Mouse (Mus musculus) ES-E14 (cell line): Measurements from ENCODE around the gene Gm17018. TPM values are rescaled to one million over a fixed set of nuclear protein-coding genes. Genes with fewer than 3 reads are reported as not detected.

ENCODE experiments used
- DNase-seq: peaks from one replicate; pipeline ENCODE4 v3.0.0-alpha.2; 2013; ENCODE audit warnings: low read depth, low spot score
- H3K27ac ChIP-seq: 2 replicates; pipeline ENCODE4 v1.5.1; 2012; ENCODE audit warnings: low read depth, mild to moderate bottlenecking, low read length, moderate library complexity, mixed read lengths; ENCODE audit not compliant: poor library complexity, insufficient read depth, severe bottlenecking
- H3K36me3 ChIP-seq: 2 replicates; pipeline ENCODE4 v1.6.1; 2012; ENCODE audit warnings: mild to moderate bottlenecking, low read length, moderate library complexity, mixed read lengths; ENCODE audit not compliant: control insufficient read depth, poor library complexity, insufficient read depth, severe bottlenecking
- H3K4me1 ChIP-seq, 2 experiments: fragments of 150-350 bp in 1 of 2; sonication (generic) in 1 of 2; 2 replicates each; pipeline ENCODE4 v1.6.1; 2012; ENCODE audit warnings: low read length in 2 of 2, mild to moderate bottlenecking in 1 of 2, mixed read lengths in 1 of 2; ENCODE audit not compliant: control insufficient read depth in 2 of 2, insufficient read depth in 2 of 2, poor library complexity in 1 of 2
- H3K4me3 ChIP-seq, 2 experiments: fragments of 150-350 bp in 1 of 2; sonication (generic) in 1 of 2; 2 replicates each; pipeline ENCODE4 v1.5.1; 2012; ENCODE audit warnings: low read length in 2 of 2, low read depth in 1 of 2, mild to moderate bottlenecking in 1 of 2, mixed read lengths in 1 of 2; ENCODE audit not compliant: insufficient read depth in 1 of 2, poor library complexity in 1 of 2, severe bottlenecking in 1 of 2
- H3K9ac ChIP-seq: 2 replicates; pipeline ENCODE4 v1.6.1; 2012; ENCODE audit warnings: low read depth, mild to moderate bottlenecking, low read length, mixed read lengths; ENCODE audit not compliant: poor library complexity, insufficient read depth, severe bottlenecking
- H3K9me3 ChIP-seq: fragments of 150-350 bp; sonication (generic); 2 replicates; pipeline ENCODE4 v1.6.1; 2012; ENCODE audit warnings: low read depth, mild to moderate bottlenecking, low read length; ENCODE audit not compliant: control insufficient read depth, insufficient read depth
- CHD2 ChIP-seq: IDR thresholded peaks from 2 replicates; pipeline ENCODE4 v1.6.1; 2014; ENCODE audit warnings: mild to moderate bottlenecking, low read depth, low read length, inconsistent platforms
- HCFC1 ChIP-seq: IDR thresholded peaks from 2 replicates; pipeline ENCODE4 v1.6.1; 2012; ENCODE audit warnings: low read length, inconsistent platforms, borderline replicate concordance; ENCODE audit not compliant: insufficient read depth
- MAFK ChIP-seq: IDR thresholded peaks from 2 replicates; pipeline ENCODE4 v1.6.1; 2014; ENCODE audit warnings: mild to moderate bottlenecking, low read depth, low read length, inconsistent platforms; ENCODE audit not compliant: insufficient read depth
- ZC3H11A ChIP-seq: IDR thresholded peaks from 2 replicates; pipeline ENCODE4 v1.6.1; 2012; ENCODE audit warnings: low read depth, mild to moderate bottlenecking, inconsistent platforms, low read length, borderline replicate concordance
- ZNF384 ChIP-seq: IDR thresholded peaks from 2 replicates; pipeline ENCODE4 v1.6.1; 2012; ENCODE audit warnings: low read depth, low read length, inconsistent platforms
- in situ Hi-C, 2 experiments: fragments of 600-800 bp; cut with MboI; formaldehyde crosslinking; loops; one replicate each; pipeline ENCODE4 v1.15.1; 2025; ENCODE audit warnings: low sequenced_read_pairs in 2 of 2, inconsistent platforms in 1 of 2; ENCODE audit not compliant: unreplicated experiment in 2 of 2
- total RNA-seq: library from RNA; depleted of rRNA; stranded (reverse); fragments of 300-350 nt; gene quantifications from 2 replicates; pipeline ENCODE4 v1.2.3, GENCODE M21; 2012

The Gm17018 gene
- total RNA-seq, 1 experiment, result 15.0 TPM

DNA sequence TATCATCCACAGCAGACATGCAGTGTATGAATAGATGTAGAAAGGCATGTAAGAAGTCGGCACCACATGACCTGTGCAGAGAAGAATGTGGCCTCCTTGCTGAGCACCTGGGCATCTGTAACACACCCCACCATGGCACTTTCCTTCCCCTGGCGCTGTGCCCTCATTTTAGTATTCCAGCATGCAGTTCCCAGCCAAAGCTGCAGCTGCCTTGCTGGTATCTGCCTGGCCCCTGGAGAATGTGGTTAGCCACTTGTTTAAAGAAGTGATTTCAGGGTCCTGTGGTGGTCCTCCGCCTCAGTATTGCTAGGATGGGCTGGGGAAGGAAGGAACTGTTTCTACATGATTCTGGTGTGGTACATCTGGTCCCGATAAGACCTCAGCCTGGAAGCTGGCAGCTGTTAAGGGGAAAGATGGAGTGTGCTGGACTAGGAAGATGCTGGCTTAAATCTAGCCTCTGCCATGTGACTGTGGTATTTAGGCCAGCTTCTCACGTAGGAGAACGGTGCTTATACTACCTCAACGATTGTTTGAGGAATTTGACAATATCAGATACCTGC is 14.0 kb downstream of the Gm17018 start:
- no peak for DNase-seq
- Histone ChIP-seq H3K36me3 (peaks cover 10% of the 10 kb centered on the region; the same call in 1 of the 2 replicates), H3K4me3 (no peak overlapping the region), H3K9ac (no peak overlapping the region), H3K9me3 (no peaks in the 10 kb centered on the region), H3K27ac (no peak overlapping the region), H3K4me1 (peaks cover 0 to 18% of the 10 kb centered on the region in 2 experiments; a peak in 1 of 4 replicates)
- TF ChIP-seq ZNF384 (no peak), HCFC1 (no peak), MAFK (no peak), ZC3H11A (no peak), CHD2 (no peak)
- in situ Hi-C loops, result loop anchor here in 1 of 2 experiments (10.0 kb wide), 1 partner anchor 170 kb away; the partner anchor contains the start of genes Fgf8 and Npm3

- in situ Hi-C loops, result loop anchor here in 1 of 2 experiments (10.0 kb wide), 1 partner anchor 170 kb away; the partner anchor contains the start of genes Fgf8 and Npm3
- H3K27ac ChIP-seq, result no peak overlapping the region
- TF ChIP-seq MAFK, result no peak
- TF ChIP-seq HCFC1, result no peak
- no peak for TF ChIP-seq CHD2
- TF ChIP-seq ZC3H11A, result no peak
- no peak for TF ChIP-seq ZNF384
- peaks cover 10% of the 10 kb centered on the region; the same call in 1 of the 2 replicates for H3K36me3 ChIP-seq
- peaks cover 0 to 19% of the 10 kb centered on the region in 2 experiments; a peak in 1 of 4 replicates for H3K4me1 ChIP-seq
- no peak for DNase-seq
- H3K9ac ChIP-seq, result no peak overlapping the region
- H3K9me3 ChIP-seq, result no peaks in the 10 kb centered on the region
- no peak overlapping the region for H3K4me3 ChIP-seq
Measured at GRCm38 (mm10) chr19:45574941-45575631, 14.7 kb downstream of the Gm17018 start.

GRCm38 (mm10) chr19:45575632-45576001 is 15.2 kb downstream of the Gm17018 start:
- H3K36me3 ChIP-seq, result peaks cover 10% of the 10 kb centered on the region; the same call in 1 of the 2 replicates

GRCm38 (mm10) chr19:45577141-45577750 is 16.8 kb downstream of the Gm17018 start:
- Histone ChIP-seq H3K9me3 (no peaks in the 10 kb centered on the region), H3K4me1 (peaks cover 3 to 23% of the 10 kb centered on the region in 2 experiments; a peak in 2 of 4 replicates), H3K36me3 (peaks cover 10% of the 10 kb centered on the region; the same call in 1 of the 2 replicates), H3K9ac (no peak overlapping the region), H3K27ac (no peak overlapping the region), H3K4me3 (no peak overlapping the region)
- TF ChIP-seq ZNF384, result no peak
- no peak for TF ChIP-seq ZC3H11A
- in situ Hi-C loops, result loop anchor here in 1 of 2 experiments (10.0 kb wide), 1 partner anchor 168 kb away; the partner anchor contains the start of genes Fgf8 and Npm3
- no peak for DNase-seq

More at GRCm38 (mm10) chr19:45575632-45576001, 15.2 kb downstream of the Gm17018 start:
- in situ Hi-C loops, result loop anchor here in 1 of 2 experiments (10.0 kb wide), 1 partner anchor 169 kb away; the partner anchor contains the start of genes Fgf8 and Npm3
- H3K27ac ChIP-seq, result no peak overlapping the region
- H3K9me3 ChIP-seq, result no peaks in the 10 kb centered on the region
- no peak for DNase-seq
- no peak overlapping the region for H3K9ac ChIP-seq
- no peak overlapping the region for H3K4me3 ChIP-seq
- H3K4me1 ChIP-seq, result peaks cover 0 to 19% of the 10 kb centered on the region in 2 experiments; a peak in 1 of 4 replicates
- TF ChIP-seq CHD2 (no peak), ZC3H11A (no peak), MAFK (no peak), HCFC1 (no peak), ZNF384 (no peak)
